Mouse (Mus musculus) hindbrain, postnatal 0 days (tissue): ENCODE results near the gene Brf1. TPM values are rescaled to one million over a fixed set of nuclear protein-coding genes. Genes with fewer than 3 reads are reported as not detected.

Experiments
- ATAC-seq: fragments of 200-750 bp; cut with Nextera tagmentation; 2 replicates; pipeline ENCODE4 v1.8.0; 2017; ENCODE audit warnings: mild to moderate bottlenecking, moderate TSS enrichment, moderate library complexity
- DNase-seq: peaks from one replicate; pipeline ENCODE4 v3.0.0-alpha.2; 2015; ENCODE audit warnings: low spot score
- H3K27ac ChIP-seq: fragments of 300-500 bp; sonication (generic); 2 replicates; pipeline ENCODE4 v1.5.1; 2014; ENCODE audit warnings: mild to moderate bottlenecking
- H3K27me3 ChIP-seq: fragments of 300-500 bp; sonication (generic); 2 replicates; pipeline ENCODE4 v1.6.1; 2014; ENCODE audit warnings: low read length, mixed read lengths; ENCODE audit not compliant: insufficient read depth
- H3K36me3 ChIP-seq: fragments of 300-500 bp; sonication (generic); 2 replicates; pipeline ENCODE4 v1.6.1; 2014; ENCODE audit warnings: low read length, mixed read lengths; ENCODE audit not compliant: insufficient read depth
- H3K4me1 ChIP-seq: fragments of 300-500 bp; sonication (generic); 2 replicates; pipeline ENCODE4 v1.6.1; 2014; ENCODE audit warnings: antibody characterized with exemption, low read length, mixed read lengths; ENCODE audit not compliant: insufficient read depth
- H3K4me2 ChIP-seq: fragments of 300-500 bp; sonication (generic); 2 replicates; pipeline ENCODE4 v1.6.1; 2014; ENCODE audit warnings: low read depth, mild to moderate bottlenecking, low read length, moderate library complexity, mixed read lengths
- H3K4me3 ChIP-seq: fragments of 300-500 bp; sonication (generic); 2 replicates; pipeline ENCODE4 v1.5.1; 2014; ENCODE audit warnings: low read length
- H3K9ac ChIP-seq: fragments of 300-500 bp; sonication (generic); replicated peaks from 2 replicates; pipeline ENCODE4 v1.6.1; 2014; ENCODE audit warnings: mild to moderate bottlenecking, low read length, moderate library complexity, mixed read lengths
- H3K9me3 ChIP-seq: fragments of 300-500 bp; sonication (generic); 2 replicates; pipeline ENCODE4 v1.6.1; 2016; ENCODE audit warnings: low read length, mixed read lengths
- CTCF ChIP-seq: IDR thresholded peaks from 2 replicates; pipeline ENCODE4 v1.5.1; 2016; ENCODE audit warnings: antibody characterized with exemption, control low read depth, low read depth
- WGBS: fragments of 180-500 bp; shearing (Covaris S2); extraction: QIAGEN DNeasy Blood & Tissue Kit; methylation state at CpG from one replicate; pipeline ENCODE4 v1.1.7; 2014; 5-methylcytosine and 5-hydroxymethylcytosine counted together
- polyA plus RNA-seq: library from polyadenylated mRNA; unstranded; fragments of >200 nt; fragmentation: Nextera tagmentation; extraction: Ambion mirVana; gene quantifications from 2 replicates; pipeline ENCODE4 v1.2.1, GENCODE M21; 2015
- total RNA-seq: library from RNA; depleted of rRNA; stranded (reverse); fragments of >200 nt; gene quantifications from 2 replicates; pipeline ENCODE4 v1.2.3, GENCODE M21; 2014

The Brf1 gene
- total and polyA plus RNA-seq, 2 experiments from 2014 or later = 29.4 to 39.0 TPM

DNA sequence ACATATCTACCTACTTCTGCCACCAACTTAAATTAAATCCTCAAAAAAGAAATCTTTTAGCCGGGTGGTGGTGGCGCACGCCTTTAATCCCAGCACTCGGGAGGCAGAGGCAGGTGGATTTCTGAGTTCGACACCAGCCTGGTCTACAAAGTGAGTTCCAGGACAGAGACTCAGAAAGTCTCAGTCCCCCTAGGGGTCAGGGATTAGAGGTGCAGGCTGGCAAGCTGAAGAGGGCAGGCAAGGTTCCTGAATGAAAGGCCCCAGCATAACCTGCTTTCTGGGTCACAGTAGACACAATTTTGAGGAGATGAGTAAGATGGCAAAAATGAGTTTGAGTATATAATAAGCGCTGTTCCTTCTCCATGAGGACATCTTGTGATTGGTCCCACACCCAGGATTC, 15.2 kb downstream of the Brf1 start:
- WGBS = 97% methylated on average over 6 of the region's 6 CpGs
- no peaks in the 10 kb centered on the region for H3K4me1 ChIP-seq
- no peak for DNase-seq
- no peak overlapping the region for H3K27ac ChIP-seq
- peaks cover 45% of the 10 kb centered on the region for H3K36me3 ChIP-seq
- H3K27me3 ChIP-seq = no peaks in the 10 kb centered on the region
- H3K9me3 ChIP-seq = no peaks in the 10 kb centered on the region
- no peak overlapping the region for H3K9ac ChIP-seq
- no peak for ATAC-seq
- H3K4me3 ChIP-seq = no peak overlapping the region
- TF ChIP-seq CTCF = peak; percentile 48
- H3K4me2 ChIP-seq = no peak overlapping the region

DNA sequence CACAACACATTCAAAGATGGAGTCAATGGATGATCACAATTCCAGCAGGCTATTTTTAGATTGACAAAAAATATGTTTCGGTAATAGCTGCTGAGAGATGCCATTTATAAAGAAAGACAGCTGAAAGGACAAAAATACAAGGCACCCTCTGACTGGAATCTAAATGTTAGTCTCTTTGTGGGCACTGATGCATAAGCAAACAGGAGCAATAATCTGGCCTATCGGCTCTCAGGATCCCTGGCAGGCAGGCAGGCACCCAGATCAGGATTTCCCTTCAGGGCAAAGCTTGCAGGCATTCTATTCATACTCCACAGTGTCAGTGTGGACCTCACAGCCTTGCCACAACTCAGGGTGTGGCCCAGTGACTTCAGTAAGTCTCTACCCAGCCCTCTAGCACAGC, 18.5 kb downstream of the Brf1 start:
- Histone ChIP-seq H3K9me3 (no peaks in the 10 kb centered on the region), H3K4me2 (no peak overlapping the region), H3K27ac (peak overlapping the region; percentile 45; the same call in 1 of the 2 replicates), H3K9ac (no peak overlapping the region), H3K27me3 (no peaks in the 10 kb centered on the region), H3K36me3 (peaks cover 56% of the 10 kb centered on the region), H3K4me1 (peaks cover 9% of the 10 kb centered on the region; the same call in 1 of the 2 replicates), H3K4me3 (no peak overlapping the region)
- WGBS = 41% methylated on average over 2 of the region's 2 CpGs
- TF ChIP-seq CTCF = no peak
- DNase-seq (no peak), ATAC-seq (peak; percentile 36; the same call in 1 of the 2 replicates)

DNA sequence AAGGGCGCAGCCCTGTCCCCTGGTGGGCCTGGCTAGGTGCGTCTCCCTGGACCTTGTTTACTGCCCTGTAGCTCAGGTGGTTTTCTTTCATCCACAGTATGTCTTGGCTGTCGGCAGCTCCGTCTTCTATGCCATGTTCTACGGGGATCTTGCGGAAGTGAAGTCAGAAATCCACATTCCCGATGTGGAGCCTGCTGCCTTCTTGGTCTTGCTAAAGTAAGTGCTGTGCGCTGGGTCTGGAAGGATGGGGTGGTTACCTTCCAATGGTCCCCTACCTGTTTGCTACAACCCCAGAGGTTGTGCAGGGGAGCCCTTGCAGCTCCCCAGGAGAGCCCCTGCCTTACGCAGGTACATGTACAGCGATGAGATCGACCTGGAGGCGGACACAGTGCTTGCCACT, 23.3 kb downstream of the Brf1 start:
- Histone ChIP-seq H3K4me2 (peak overlapping the region; percentile 86), H3K4me1 (peaks cover 14% of the 10 kb centered on the region), H3K36me3 (peaks cover 60% of the 10 kb centered on the region), H3K9ac (peak overlapping the region; percentile 62), H3K9me3 (no peaks in the 10 kb centered on the region), H3K27ac (peak overlapping the region; percentile 94), H3K4me3 (peak overlapping the region; percentile 64), H3K27me3 (no peaks in the 10 kb centered on the region)
- TF ChIP-seq CTCF = no peak; the same call in 1 of the 2 replicates
- DNase-seq (no peak), ATAC-seq (no peak)
- 40% methylated on average over 12 of the region's 12 CpGs for WGBS

DNA sequence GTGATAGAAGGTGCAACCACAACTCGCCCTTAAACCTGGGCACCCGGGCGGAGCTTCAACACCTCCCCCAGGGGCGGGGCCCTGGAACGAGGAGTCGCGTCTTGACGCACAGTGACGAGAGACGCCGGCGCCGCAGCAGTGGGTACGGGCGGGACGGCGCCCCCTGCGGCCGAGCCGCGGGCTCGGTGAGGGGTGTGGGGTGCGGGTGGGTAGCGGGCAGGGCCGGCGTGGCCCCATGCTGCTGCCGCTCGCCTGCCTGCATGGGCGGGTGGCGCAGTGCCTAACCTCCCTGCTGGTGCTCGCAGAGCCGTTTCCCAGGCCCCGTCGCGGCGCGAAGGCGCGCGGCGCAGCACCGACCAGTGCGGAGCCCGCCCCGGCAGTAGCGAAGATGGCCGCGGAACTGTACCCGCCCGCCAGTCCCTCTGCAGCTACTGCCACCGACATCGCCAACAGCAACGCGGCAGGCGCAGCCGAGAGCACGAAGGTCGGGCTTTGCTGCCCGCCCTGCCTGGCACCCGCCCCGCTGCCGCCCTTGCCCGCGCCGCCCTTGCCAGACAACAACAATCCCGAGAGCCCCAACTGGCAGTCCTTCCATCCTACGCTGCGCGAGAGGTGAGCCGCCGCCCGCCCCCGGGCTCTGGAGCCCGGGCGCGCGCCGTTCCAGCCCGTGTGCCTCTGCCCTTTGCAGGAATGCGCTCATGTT, 24.0 kb downstream of the Brf1 start, which contains the start of gene Btbd6:
TSS of gene Btbd6 (plus strand) at position 112 of the 703 bp plus-strand sequence.
- TF ChIP-seq CTCF = no peak; the same call in none of the 2 replicates
- Histone ChIP-seq H3K9me3 (no peaks in the 10 kb centered on the region), H3K4me2 (peak within 1 kb of the TSS; percentile 86), H3K4me1 (peaks cover 14% of the 10 kb centered on the region), H3K36me3 (peaks cover 60% of the 10 kb centered on the region), H3K27me3 (no peaks in the 10 kb centered on the region), H3K27ac (peak within 1 kb of the TSS; percentile 94), H3K9ac (peak within 1 kb of the TSS; percentile 62), H3K4me3 (peak within 1 kb of the TSS; percentile 64)
- 2% methylated on average over 79 of the region's 80 CpGs for WGBS
- ATAC-seq (peak; percentile 96), DNase-seq (peak; percentile 95)

DNA sequence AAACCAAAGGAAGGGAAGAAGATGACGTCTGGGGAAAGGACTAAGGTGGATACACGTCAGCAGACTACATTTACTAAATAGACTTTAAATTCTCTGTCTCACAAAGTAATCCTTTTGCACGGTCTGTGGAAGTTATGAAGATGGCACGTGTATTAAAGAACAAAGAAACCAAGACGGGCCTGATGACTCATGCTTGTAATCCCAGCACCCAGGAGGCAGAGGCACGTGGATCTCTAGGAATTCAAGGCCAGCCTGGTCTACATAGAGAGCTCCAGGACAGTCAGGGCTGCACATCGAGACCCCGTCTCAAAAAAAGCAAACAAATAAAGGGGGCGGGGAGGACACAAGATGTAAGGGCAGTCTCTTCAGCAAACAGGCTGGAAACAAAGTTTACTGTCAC, 25.8 kb downstream of the Brf1 start:
- peaks cover 59% of the 10 kb centered on the region for H3K36me3 ChIP-seq
- WGBS = 88% methylated on average over 9 of the region's 9 CpGs
- no peaks in the 10 kb centered on the region for H3K9me3 ChIP-seq
- H3K27ac ChIP-seq = no peak overlapping the region
- no peaks in the 10 kb centered on the region for H3K27me3 ChIP-seq
- H3K4me1 ChIP-seq = peaks cover 14% of the 10 kb centered on the region
- ATAC-seq (no peak), DNase-seq (no peak)
- H3K4me2 ChIP-seq = no peak overlapping the region
- no peak for TF ChIP-seq CTCF
- no peak overlapping the region for H3K9ac ChIP-seq
- H3K4me3 ChIP-seq = no peak overlapping the region

DNA sequence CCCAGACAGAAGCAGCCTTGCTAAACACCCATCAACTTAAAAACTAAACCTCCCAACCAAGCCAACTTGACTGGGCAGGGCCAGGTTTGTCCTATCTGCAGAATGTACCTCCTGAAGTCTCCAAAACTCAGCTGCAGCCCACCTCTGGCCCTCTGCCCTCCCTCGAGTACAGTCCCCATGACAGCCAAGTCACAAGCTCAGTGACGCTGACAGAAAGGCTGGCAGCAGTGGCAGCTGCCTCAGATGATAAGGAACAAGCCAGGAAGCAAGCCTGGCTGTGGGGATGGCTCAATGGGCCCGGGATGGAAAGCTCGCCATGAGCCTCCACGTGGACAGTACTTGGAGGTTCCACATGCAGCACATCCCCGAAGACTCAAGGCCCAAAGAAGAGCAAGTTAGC, 30.9 kb downstream of the Brf1 start:
- Histone ChIP-seq H3K36me3 (peaks cover 85% of the 10 kb centered on the region), H3K9ac (no peak overlapping the region), H3K27ac (no peak overlapping the region), H3K4me1 (no peaks in the 10 kb centered on the region), H3K4me3 (no peak overlapping the region), H3K9me3 (no peaks in the 10 kb centered on the region), H3K4me2 (no peak overlapping the region), H3K27me3 (no peaks in the 10 kb centered on the region)
- ATAC-seq = no peak
- no peak for DNase-seq
- 90% methylated on average over 6 of the region's 6 CpGs for WGBS
- TF ChIP-seq CTCF = no peak

DNA sequence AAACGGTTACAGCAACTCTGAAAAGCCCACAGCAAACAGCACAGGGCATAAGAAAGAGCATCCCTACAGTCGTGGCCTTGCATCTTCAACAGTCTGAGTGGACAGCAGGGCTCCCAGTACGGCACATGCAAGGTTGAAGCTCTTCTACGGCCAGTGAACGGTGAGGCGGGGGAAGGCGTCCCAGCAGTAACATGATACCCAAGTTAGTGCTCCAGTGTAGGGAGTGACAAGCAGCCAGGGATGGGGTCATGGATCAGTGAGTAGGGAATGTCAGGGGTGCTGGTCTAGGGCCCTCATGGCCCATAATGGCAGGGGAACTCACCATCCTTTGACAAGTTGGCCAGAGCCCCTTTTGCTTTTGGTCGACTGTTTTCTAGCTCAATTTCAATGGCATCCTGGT, 31.6 kb downstream of the Brf1 start:
- no peak for TF ChIP-seq CTCF
- no peak overlapping the region for H3K4me2 ChIP-seq
- H3K9me3 ChIP-seq = no peaks in the 10 kb centered on the region
- no peak overlapping the region for H3K9ac ChIP-seq
- ATAC-seq = no peak
- no peak for DNase-seq
- H3K36me3 ChIP-seq = peaks cover 85% of the 10 kb centered on the region
- H3K27me3 ChIP-seq = no peaks in the 10 kb centered on the region
- H3K4me1 ChIP-seq = no peaks in the 10 kb centered on the region
- WGBS = 75% methylated on average over 8 of the region's 8 CpGs
- no peak overlapping the region for H3K4me3 ChIP-seq
- no peak overlapping the region for H3K27ac ChIP-seq
